Mouse (Mus musculus): ENCODE measurements at regions not wholly inside any gene's neighbourhood (a gene's known extent, or its start where the extent isn't known, plus 50 kb on each side); places are given as distances from the start of the nearest gene placed in this dataset.
"Not testable (repeated sequence)": the region's sequence is repeated elsewhere in the genome, so short reads cannot be mapped to it uniquely, and the experiment has no call there.

DNA sequence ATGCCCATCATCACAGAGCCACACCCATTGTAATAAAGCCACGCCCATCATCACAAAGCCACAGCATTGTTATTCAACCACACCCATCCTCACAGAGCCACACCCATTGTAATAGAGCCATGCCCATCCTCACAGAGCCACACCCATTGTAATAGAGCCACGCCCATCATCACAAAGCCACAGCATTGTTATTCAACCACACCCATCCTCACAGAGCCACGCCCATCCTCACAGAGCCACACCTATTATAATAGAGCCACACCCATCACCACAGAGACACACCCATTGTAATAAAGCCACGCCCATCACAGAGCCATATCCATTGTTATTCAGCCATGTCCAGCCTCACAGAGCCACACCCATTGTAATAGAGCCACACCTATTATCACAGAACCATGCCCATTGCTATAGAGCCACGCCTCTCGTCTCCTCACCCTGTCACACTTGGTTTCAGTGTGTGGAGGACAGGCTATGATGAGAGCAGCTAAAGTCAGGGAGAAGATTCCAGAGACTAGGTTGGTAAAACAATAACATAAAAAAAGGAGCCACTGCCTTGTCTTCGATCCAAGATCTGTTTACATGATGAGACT is 85.6 kb downstream of the Gxylt1 start:
- no peak overlapping the region for H3K4me3 ChIP-seq (ENCODE audit: inconsistent target)
- no peaks in the 10 kb centered on the region for H3K36me3 ChIP-seq (ENCODE audit: inconsistent target)
- H3K27ac ChIP-seq: no peak overlapping the region
- H3K79me2 ChIP-seq (ENCODE audit: inconsistent target): no peaks in the 10 kb centered on the region
- 86% methylated on average over 7 of the region's 7 CpGs for WGBS (ENCODE audit: missing documents)

DNA sequence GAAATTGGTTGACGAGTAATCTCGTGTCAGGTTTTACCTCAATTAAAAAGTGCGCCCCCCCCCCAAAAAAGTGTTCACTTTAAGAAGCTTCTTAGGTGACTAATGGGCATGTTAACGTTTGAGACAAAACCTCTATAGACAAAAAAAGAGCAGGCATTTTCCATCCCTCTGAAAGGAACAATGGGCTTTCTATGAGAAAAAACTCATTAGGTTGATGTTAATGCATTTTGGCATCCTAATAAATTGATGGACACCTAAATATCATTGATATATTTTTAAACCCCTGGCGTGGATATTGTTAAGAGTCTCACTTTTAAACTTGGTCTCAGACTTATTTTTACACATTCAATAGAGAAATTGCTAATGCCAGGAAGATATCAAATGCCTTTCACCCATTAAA is 98.8 kb downstream of the Gxylt1 start:
- H3K36me3 ChIP-seq (ENCODE audit: inconsistent target): no peaks in the 10 kb centered on the region
- no peaks in the 10 kb centered on the region for H3K79me2 ChIP-seq (ENCODE audit: inconsistent target)
- WGBS (ENCODE audit: missing documents): 87% methylated on average over 5 of the region's 5 CpGs
- no peak overlapping the region for H3K27ac ChIP-seq
- no peak overlapping the region for H3K4me3 ChIP-seq (ENCODE audit: inconsistent target)

DNA sequence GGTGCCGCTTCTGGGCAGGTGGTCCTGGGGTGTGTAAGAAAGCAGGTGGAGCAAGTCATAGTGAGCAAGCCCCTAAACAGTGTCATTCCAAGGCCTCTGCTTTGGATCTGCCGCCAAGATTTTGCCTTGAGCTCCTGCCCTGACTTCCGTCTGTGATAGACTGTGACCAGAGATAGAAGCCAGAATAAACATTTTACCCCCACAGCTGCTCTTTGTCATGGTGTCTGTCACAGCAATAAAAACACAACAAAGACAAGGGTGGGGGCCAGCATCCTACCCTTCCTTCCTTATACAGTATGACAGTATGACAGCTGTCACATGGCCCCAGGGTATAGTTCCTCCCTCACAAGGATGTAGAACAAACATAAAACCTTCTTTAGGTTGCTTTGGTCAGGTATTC is 106.2 kb downstream of the Gxylt1 start:
- no peaks in the 10 kb centered on the region for H3K36me3 ChIP-seq (ENCODE audit: inconsistent target)
- H3K79me2 ChIP-seq (ENCODE audit: inconsistent target): no peaks in the 10 kb centered on the region
- WGBS (ENCODE audit: missing documents): 88% methylated on average over 3 of the region's 3 CpGs
- no peak overlapping the region for H3K4me3 ChIP-seq (ENCODE audit: inconsistent target)
- H3K27ac ChIP-seq: no peak overlapping the region

DNA sequence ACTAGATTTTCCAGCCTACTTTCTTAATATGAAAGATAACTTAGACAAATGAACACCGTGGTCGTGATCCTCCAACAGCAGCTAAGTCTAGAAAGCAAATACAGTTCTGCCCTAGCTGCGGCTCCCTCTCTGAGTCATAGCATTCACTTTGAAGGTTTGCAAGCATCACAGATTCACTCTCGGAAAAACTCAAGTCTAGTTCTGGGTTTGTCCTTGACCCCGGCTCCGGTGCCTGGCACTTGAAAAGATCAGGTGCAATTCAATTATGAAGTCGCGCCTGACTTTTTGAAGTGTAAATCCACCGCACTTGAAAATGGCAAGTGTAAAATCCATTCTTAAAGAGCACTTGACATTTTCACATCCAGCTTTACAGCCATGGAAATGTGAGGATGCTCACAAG is 107.5 kb downstream of the Gxylt1 start:
- Histone ChIP-seq H3K79me2 (ENCODE audit: inconsistent target) (no peaks in the 10 kb centered on the region), H3K36me3 (ENCODE audit: inconsistent target) (no peaks in the 10 kb centered on the region), H3K4me3 (ENCODE audit: inconsistent target) (no peak overlapping the region), H3K27ac (no peak overlapping the region)
- 91% methylated on average over 9 of the region's 9 CpGs for WGBS (ENCODE audit: missing documents)

DNA sequence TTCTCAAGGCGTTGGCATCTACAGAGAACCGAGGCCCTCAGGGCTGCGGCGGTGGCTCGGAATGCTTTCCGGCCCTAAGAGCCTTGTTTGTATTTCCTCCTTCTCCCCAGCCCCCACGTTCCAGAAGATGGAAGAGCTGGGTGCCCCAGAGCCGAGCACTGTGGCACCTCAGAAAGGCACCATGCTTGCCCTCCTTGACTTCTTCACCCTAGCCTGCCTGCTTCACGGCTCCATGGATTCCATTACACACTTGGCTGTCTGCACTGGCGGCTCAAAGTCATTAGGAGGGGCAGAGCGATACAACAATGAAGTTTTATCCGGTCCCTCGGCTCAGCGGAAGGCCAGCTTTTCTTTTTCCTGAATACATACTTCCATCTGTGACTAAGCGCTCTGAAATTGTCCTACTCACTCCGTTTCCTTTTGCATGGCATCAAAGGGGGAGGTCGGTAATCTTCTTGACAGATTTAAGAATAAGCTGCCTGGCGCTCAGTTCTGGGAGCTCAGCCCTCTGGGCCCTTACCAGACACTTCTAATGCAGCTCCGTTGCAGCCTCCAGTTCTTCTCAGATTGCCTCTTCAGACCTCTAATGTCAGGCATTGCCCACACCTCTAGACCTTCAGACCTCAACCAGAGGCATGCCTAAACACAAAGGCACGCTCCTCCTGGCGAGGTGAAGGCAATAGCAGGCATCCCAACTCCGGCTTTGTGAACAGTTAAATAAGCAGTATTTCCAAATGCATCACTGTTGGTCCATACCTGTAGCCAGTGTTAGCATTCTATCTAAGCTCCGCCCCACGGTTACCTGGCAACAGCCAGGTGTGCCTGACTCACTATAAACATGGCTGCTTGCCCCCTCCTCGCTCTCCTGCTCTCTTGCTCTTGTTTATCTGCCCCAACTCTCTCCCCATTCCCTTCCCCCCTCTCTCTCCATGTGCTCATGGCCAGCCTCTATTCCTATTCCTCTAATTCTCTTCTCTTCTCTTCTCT is 112.8 kb downstream of the Gxylt1 start:
- Histone ChIP-seq H3K36me3 (ENCODE audit: inconsistent target) (no peaks in the 10 kb centered on the region), H3K27ac (no peak overlapping the region), H3K79me2 (ENCODE audit: inconsistent target) (no peaks in the 10 kb centered on the region), H3K4me3 (ENCODE audit: inconsistent target) (no peak overlapping the region)
- 83% methylated on average over 25 of the region's 25 CpGs for WGBS (ENCODE audit: missing documents)

DNA sequence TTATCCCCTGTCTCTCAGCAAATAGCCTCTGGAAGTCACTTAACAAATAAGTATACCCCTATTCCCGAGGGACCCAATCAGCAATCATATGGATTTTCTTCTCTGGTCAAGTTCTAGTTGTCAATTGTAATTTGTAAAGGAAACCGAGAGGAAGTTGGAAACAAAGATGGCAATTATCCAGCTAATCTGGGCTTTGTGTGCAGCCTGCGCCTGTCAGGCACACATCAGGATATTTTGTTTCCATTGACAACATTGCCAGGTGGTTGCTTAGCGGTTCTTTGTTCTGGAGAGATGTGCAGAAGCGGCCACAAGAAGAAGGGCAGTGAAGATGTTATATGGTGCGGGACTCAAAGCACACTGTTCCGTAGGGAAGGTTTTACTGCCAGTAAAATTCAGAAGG is 113.7 kb downstream of the Gxylt1 start:
- H3K36me3 ChIP-seq (ENCODE audit: inconsistent target): no peaks in the 10 kb centered on the region
- WGBS (ENCODE audit: missing documents): 81% methylated on average over 7 of the region's 7 CpGs

DNA sequence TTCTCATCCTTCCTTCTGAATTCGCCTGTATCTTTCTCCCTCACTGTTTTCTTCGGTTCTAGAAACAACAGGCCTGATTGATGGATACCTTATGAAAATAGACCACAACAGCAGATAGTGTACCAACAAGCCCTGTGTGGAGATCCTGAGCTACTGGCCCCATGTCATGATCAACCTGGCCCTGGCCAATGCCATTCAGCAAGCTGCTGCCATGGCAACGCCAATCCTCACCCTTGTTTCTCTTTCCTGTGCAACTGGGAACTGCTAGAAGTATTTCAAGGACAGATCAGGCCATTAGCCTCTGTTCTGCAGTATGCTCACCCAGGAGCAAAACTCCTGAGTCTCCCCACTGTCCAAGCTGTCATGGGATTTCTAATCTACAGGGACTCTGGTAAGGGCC is 119.2 kb downstream of the Gxylt1 start:
- 86% methylated on average over 3 of the region's 3 CpGs for WGBS (ENCODE audit: missing documents)
- no peaks in the 10 kb centered on the region for H3K79me2 ChIP-seq (ENCODE audit: inconsistent target)

More for the DNA sequence above, 113.7 kb downstream of the Gxylt1 start:
- no peaks in the 10 kb centered on the region for H3K79me2 ChIP-seq (ENCODE audit: inconsistent target)
- no peak overlapping the region for H3K27ac ChIP-seq
- no peak overlapping the region for H3K4me3 ChIP-seq (ENCODE audit: inconsistent target)

DNA sequence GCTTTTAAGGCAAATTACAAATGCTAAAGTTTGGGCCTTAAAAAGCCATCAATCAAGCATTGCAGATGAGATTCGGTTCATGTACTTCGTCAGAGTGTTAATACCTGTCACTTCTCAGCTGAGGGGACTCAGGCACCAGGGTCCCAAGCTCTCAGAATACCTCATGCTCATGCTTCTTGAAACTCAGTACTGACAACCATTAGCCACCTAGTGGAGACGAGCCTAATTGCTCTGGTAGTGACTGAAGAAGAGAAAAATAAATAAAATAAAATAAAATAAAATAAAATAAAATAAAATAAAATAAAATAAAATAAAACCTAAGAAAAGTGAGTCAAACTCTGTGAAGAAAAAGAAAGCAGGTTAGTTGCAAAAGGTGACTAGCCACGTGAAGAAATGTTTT is 121.0 kb downstream of the Gxylt1 start:
- Histone ChIP-seq H3K27ac (no peak overlapping the region), H3K79me2 (ENCODE audit: inconsistent target) (no peaks in the 10 kb centered on the region), H3K36me3 (ENCODE audit: inconsistent target) (no peaks in the 10 kb centered on the region), H3K4me3 (ENCODE audit: inconsistent target) (no peak overlapping the region)
- 77% methylated on average over 4 of the region's 4 CpGs for WGBS (ENCODE audit: missing documents)

More for the DNA sequence above, 119.2 kb downstream of the Gxylt1 start:
- Histone ChIP-seq H3K36me3 (ENCODE audit: inconsistent target) (no peaks in the 10 kb centered on the region), H3K4me3 (ENCODE audit: inconsistent target) (no peak overlapping the region), H3K27ac (no peak overlapping the region)

DNA sequence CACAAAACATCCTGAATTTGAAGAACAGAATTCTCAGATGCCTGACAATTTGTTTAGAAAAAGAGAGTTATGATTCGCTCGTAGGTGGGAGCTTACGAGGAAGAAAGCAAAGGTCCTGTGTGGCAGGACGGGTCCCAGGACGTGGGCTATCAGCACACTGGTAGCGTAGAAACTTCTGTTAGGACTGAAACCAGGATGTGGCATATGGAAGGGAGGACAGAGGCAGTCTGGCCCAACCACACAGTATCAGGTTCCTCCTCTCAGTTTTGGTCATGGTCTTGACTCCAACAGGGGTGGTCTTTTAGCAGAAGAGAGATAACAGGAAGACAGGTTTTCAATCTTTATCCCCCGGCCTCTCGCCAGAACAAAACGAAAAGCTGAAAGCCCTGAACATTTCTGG is 130.1 kb downstream of the Gxylt1 start:
- H3K36me3 ChIP-seq (ENCODE audit: inconsistent target): no peaks in the 10 kb centered on the region
- H3K27ac ChIP-seq: no peak overlapping the region
- no peak overlapping the region for H3K4me3 ChIP-seq (ENCODE audit: inconsistent target)
- 59% methylated on average over 9 of the region's 9 CpGs for WGBS (ENCODE audit: missing documents)
- H3K79me2 ChIP-seq (ENCODE audit: inconsistent target): no peaks in the 10 kb centered on the region

DNA sequence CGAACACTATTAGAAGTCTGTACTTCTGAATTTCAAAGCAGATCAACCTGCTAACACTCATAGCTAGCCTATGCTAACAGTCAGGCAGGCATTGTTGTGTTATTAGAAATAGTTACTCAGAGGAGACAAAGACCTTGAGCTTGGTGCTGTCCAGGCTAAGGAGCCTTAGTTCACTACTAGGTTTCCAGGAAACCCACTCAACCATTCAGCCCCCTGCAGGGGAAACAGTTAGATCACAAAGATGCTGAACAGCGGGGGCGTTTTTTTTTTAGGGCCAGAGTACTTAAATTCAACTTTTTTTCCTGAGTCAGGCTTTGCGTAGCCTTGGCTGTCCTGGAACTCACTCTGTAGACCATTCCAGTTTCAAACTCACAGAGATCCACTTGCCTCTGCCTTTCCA is 130.7 kb downstream of the Gxylt1 start:
- no peaks in the 10 kb centered on the region for H3K36me3 ChIP-seq (ENCODE audit: inconsistent target)
- WGBS (ENCODE audit: missing documents): 79% methylated on average over 4 of the region's 4 CpGs
- no peaks in the 10 kb centered on the region for H3K79me2 ChIP-seq (ENCODE audit: inconsistent target)
- H3K27ac ChIP-seq: no peak overlapping the region
- H3K4me3 ChIP-seq (ENCODE audit: inconsistent target): no peak overlapping the region

DNA sequence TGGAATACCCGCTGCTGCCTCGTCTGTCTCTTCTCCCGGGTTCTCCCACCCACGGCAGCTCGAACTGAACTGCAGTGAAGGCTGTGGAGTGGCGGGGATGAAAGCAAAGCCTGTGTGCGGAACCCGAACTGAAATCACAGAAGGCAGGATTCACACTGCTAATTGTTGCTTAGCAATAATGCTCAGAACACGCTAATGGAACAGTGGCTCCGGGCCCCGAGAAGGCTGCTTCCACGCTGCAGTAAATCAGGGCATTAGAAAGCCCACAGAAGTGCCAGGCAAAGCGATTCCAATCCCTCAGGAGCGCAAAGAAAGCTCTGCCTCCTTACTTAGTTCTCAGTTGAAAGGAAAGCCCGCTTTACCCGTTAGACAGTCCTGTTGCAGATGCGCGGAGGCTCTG is 141.6 kb downstream of the Gxylt1 start:
- H3K36me3 ChIP-seq (ENCODE audit: inconsistent target): no peaks in the 10 kb centered on the region
- no peak overlapping the region for H3K27ac ChIP-seq
- no peaks in the 10 kb centered on the region for H3K79me2 ChIP-seq (ENCODE audit: inconsistent target)
- H3K4me3 ChIP-seq (ENCODE audit: inconsistent target): no peak overlapping the region
- 87% methylated on average over 18 of the region's 18 CpGs for whole genome bisulfite sequencing (ENCODE audit: missing documents)

DNA sequence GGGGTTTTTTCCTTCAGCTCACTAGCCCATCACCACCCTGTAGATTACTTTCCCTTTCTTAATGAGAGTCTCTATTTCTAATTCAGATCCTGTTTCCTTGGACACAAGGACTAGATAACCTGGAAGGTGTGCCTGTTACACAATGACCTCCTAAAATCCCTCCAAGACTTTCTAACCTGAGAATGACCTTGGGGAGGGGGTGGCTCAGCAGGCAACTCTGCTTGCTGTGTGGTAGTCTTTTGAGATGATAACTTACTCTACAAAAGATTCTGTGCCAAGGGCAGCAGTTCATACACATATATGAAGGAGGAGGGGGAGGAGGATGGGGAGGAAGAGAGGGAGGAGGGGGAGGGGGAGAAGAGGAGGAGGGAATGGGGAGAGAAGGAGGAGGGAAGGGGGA is 143.9 kb downstream of the Gxylt1 start:
- H3K36me3 ChIP-seq (ENCODE audit: inconsistent target): no peaks in the 10 kb centered on the region
- H3K79me2 ChIP-seq (ENCODE audit: inconsistent target): no peaks in the 10 kb centered on the region
- no peak overlapping the region for H3K27ac ChIP-seq
- no peak overlapping the region for H3K4me3 ChIP-seq (ENCODE audit: inconsistent target)

DNA sequence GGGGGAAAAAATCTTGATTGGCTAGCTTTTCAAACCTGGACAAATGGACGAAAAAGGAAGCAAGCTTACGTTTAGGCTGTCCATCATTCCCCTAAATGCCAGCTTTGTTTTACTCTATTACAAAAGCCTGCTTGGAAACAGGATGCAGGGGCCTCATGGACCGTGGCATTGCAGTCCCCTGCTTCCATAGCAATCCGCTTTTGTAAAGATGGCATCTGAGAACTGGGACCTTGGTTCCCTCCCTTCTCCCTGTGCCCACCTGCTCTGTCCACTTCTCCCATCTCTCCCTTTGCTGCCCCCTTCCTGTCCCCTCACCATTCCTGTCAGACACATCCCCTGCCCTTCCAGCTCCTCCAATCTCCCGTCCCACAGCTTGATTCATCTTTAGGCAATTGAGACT is 149.7 kb downstream of the Gxylt1 start:
- no peak overlapping the region for H3K4me3 ChIP-seq (ENCODE audit: inconsistent target)
- no peak overlapping the region for H3K27ac ChIP-seq
- no peaks in the 10 kb centered on the region for H3K79me2 ChIP-seq (ENCODE audit: inconsistent target)
- WGBS (ENCODE audit: missing documents): 84% methylated on average over 5 of the region's 5 CpGs
- no peaks in the 10 kb centered on the region for H3K36me3 ChIP-seq (ENCODE audit: inconsistent target)

DNA sequence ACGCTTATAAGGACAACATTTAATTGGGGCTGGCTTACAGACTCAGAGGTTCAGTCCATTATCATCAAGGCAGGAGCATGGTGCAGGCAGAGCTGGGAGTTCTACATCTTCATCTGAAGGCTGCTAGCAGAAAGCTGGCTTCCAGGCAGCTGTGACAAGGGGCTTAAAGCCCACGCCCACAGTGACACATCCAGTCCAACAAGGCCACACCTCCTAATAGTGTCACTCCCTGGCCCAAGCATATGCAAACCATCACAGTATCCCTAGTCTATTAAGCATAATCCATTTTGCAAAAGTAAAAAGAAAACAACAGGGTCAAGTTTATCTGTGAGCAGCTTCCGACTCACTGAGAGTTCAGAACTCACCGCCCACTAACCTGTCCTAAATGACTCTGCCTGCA is 153.8 kb downstream of the Gxylt1 start:
- no peak overlapping the region for H3K4me3 ChIP-seq (ENCODE audit: inconsistent target)
- no peak overlapping the region for H3K27ac ChIP-seq
- H3K36me3 ChIP-seq (ENCODE audit: inconsistent target): no peaks in the 10 kb centered on the region
- WGBS (ENCODE audit: missing documents): 91% methylated on average over 4 of the region's 4 CpGs
- no peaks in the 10 kb centered on the region for H3K79me2 ChIP-seq (ENCODE audit: inconsistent target)

DNA sequence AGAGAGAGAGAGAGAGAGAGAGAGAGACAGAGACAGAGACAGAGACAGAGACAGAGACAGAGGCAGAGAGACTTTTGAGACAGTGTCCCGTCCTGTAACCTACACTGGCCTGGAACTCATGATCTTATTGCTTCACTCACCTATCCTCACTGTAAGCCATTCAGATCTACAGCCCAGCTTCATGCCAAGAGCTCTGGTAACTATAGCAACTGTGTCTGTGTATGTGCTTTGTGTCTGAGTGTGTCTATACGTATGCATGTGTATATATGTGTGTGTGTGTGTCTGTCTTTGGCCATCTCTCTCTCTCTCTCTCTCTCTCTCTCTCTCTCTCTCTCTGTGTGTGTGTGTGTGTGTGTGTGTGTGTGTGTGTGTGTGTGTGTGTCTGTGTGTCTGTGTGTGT is 157.2 kb downstream of the Gxylt1 start:
- not testable (repeated sequence) for H3K27ac ChIP-seq; H3K36me3 ChIP-seq (ENCODE audit: inconsistent target); H3K4me3 ChIP-seq (ENCODE audit: inconsistent target); H3K79me2 ChIP-seq (ENCODE audit: inconsistent target)
- WGBS (ENCODE audit: missing documents): 79% methylated on average over 2 of the region's 2 CpGs

Measured in macrophage (primary cell).